Mouse (Mus musculus) mature B cell (primary cell): ENCODE results near the gene Vtcn1.

Experiments
- in situ Hi-C: fragments of 300-500 bp; cut with MboI; formaldehyde crosslinking; loops from 2 replicates; pipeline ENCODE4 v1.14.3; 2019

The Vtcn1 gene

GRCm38 (mm10) chr3:100856050-100856815 lies 31.0 kb downstream of the Vtcn1 start:
- in situ Hi-C loops: no loop called here

GRCm38 (mm10) chr3:100857139-100857538 lies 31.9 kb downstream of the Vtcn1 start:
- in situ Hi-C loops: no loop called here

GRCm38 (mm10) chr3:100858334-100859002 lies 33.2 kb downstream of the Vtcn1 start:
- in situ Hi-C loops: no loop called here

DNA sequence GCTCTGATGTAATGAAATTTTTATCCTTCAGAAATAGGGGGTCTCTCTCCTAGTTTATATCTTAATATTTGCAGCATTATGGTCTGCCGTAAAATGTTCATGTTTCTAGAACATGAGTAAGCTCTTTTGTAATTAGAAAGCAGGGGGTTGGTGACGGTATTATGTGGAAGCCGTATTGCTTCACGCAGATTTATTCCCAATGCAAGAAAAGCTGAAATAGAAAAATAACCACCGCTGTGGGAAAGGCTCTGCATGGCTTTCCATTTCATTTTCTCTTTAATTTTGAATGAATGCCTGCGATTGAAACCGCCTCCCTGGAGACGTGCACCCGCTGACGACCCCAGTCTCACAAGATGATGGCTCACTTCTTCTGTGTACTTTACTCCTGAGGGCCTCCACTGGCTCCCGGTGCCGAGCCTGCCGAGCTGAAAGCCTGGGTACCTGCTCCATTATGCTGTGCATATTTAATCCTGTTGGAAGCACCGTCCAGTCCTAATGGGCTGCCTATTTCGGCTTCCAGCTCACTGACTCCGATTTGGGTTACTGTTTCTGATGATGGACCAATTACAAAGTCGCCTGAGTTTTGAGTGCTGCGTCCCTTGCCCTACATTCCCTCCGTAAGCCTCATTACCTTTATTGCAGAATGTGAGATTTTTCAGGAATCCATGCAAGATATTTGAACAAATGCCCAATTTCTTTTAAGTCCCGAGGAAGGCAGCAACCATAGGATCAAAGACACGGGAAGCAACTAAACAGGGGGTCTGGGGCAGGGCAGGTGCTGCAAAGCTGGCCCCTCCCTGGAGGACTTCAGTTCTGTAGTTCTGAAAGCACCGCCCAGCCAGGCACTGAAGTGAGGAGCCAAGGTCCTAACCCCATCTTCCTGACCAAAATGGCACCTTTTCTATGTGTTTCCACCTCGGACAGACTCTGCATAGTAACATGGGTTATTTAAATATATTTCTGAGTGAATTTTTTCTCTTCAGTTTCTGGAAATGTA lies 36.3 kb downstream of the Vtcn1 start:
- in situ Hi-C loops: no loop called here

GRCm38 (mm10) chr3:100866946-100867345 lies 41.7 kb downstream of the Vtcn1 start:
- in situ Hi-C loops: no loop called here

GRCm38 (mm10) chr3:100877057-100877456 lies 51.8 kb downstream of the Vtcn1 start:
- in situ Hi-C loops: no loop called here

DNA sequence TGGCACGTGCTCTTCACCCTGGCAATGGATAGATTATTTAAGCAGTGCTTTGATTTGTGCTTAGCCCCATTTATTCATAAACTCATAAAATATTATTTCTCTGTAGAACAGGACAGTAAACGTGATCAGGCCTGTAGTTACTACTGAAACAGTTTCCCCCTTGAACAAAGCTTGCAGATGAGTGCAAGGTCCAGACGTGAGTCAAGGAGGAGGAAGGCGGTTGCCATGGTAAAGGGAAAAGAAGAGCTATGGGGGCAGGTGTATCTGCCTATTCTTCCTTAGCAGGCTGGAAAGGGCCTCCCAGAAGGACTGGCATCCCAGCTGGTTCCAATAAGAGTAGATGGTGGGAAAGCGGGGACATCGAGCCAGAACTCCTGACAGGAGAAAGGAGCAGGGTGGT lies 56.1 kb downstream of the Vtcn1 start:
- in situ Hi-C loops: no loop called here

DNA sequence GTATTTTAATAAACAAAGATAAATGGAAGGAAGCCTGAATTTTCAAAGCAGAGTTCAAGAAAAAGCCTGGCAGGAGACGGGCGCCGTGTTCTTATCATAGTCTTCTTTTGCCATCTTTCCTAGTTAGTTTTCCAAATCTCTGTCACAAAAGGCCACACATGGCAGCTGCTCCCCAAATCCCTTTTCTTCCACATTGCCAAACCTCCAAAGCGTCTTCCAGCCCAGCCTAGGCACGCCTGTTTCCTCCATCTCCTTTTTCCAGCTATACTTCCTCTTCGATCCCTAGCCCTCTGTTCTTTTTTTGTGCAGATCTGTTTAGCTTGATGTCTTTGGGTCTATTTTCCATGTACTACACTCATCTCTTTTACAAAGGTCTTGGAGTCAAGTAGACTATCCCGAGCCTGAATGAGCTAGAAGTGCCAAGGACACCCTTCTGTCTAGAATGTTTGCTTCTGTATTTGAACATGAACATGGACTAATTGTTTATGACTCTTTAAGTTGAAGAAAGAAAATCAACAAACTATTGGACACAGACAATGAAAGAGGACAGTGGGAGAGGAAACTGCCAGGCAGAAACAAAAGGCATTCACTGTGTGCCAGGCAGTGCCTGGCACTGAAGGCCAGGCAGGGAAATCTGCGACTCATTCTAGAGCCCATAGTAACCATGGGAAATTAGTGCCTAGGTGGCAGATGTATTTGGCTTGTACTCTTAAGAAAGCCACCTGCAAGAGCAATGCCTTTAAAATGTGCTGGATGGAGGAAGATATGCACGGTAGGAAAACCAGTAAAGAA lies 56.8 kb downstream of the Vtcn1 start:
- in situ Hi-C loops: no loop called here

DNA sequence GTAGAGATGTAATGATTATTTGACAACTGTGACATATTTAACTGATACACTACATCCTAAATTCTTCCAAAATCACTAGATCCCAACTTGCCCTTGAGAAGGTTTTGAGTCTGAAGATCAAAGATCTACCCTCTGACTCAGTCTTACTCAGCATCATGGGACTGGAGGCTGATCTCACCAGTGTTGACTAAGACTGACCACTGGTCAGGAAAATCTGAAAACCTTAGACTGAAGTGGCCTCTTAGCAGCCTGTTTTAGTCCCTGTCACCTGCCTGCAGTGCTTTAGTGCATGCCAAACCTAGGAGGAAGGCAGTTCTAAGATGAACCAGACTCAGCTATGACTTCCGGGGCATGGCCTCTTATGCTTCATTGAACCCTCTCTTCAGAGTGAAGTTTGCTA lies 64.0 kb downstream of the Vtcn1 start:
- in situ Hi-C loops: no loop called here

- in situ Hi-C loops: no loop called here
Observed at GRCm38 (mm10) chr3:100890406-100890805, 65.1 kb downstream of the Vtcn1 start.

GRCm38 (mm10) chr3:100892383-100893335 lies 67.4 kb downstream of the Vtcn1 start:
- in situ Hi-C loops: no loop called here

DNA sequence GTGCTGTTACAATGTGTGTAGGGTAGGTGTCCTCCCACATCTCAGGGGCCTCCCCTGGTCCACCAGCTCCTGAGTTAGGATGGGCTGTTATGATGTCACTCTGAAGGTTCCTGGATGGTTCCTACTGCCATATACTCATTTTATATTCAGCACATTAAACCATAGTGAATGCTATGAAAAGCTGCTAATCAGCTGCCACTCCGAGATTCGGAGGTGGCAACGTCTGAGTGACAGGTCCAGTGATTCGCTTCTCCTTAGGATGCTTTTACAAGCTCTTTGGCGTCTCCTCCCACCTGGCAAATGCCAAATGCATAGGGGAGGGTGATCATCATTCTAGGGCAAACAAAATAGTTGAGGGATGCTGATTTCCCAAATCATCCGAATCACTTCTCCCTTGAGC lies 70.2 kb downstream of the Vtcn1 start:
- in situ Hi-C loops: no loop called here

- in situ Hi-C loops: no loop called here
Observed at GRCm38 (mm10) chr3:100906128-100906527, 80.9 kb downstream of the Vtcn1 start.

GRCm38 (mm10) chr3:100906916-100907315 lies 81.7 kb downstream of the Vtcn1 start:
- in situ Hi-C loops: no loop called here

DNA sequence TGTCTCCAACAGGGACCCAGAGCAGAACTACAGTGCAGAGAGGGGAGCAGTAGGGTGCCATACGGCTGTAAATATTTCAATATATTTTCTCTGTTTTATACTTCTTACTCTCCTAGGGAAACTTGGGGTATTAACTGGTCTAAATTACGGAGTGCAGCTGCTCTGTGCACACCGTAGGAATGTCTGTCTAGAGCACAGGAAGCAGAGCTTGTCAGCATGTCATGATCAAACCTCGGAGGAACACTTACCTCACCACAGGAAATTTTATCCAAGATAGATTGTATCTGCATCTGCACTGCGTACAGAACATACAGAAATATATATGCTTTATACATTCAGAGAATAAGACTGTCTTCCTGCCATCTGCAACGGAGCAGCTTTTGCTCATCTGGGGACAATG lies 83.3 kb downstream of the Vtcn1 start:
- in situ Hi-C loops: no loop called here

DNA sequence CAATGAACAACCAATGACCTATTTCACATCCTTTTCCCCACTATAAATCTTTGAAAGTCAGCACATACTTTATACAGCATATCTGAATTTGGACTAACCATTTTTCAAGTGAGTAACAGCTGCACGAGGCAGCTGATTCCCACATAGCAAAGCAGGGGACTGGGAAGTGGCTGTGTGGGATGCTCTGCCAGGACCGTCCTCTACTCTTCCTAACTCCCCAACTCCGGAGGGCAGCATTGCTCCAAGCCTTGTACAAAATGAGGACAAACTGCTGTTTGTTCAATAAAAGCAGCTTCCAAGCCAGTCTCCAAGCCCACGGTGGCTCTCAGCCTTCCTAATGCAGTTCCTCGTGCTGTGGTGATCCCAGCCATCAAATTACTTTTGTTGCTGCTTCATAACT lies 85.4 kb downstream of the Vtcn1 start:
- in situ Hi-C loops: no loop called here

- in situ Hi-C loops: no loop called here
Observed at GRCm38 (mm10) chr3:100911026-100911425, 85.8 kb downstream of the Vtcn1 start.

DNA sequence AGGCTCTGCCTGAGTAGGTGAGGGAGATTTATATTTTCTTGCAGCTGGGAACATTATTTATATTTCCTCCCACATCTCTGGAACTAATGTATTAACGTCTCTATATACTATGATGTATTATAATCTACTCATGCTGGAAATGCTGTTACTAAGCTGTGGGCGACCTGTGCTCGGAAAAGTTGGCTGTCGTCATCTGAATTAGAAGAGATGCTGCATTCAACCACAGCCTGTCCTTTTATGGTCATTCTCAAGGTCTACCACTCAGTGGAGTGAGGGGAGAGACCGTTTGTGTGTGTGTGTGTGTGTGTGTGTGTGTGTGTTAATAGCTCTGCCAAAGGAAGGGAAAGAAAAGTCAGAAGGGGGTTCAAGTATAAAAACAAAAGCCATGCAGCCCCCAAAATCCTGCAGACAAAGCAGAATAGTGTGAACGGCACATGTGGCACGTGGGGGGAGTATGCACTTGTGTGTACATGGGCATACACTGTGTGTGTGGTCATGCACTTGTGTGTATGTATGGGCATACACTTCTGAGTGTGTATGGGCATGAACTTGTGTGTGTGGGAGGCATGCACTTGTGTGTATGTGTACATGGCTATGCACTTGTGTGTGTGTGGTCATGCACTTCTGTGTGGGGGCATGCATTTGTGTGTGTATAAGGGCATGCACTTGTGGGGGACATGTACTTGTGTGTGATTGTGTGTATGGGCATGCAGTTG lies 86.4 kb downstream of the Vtcn1 start:
- in situ Hi-C loops: no loop called here

DNA sequence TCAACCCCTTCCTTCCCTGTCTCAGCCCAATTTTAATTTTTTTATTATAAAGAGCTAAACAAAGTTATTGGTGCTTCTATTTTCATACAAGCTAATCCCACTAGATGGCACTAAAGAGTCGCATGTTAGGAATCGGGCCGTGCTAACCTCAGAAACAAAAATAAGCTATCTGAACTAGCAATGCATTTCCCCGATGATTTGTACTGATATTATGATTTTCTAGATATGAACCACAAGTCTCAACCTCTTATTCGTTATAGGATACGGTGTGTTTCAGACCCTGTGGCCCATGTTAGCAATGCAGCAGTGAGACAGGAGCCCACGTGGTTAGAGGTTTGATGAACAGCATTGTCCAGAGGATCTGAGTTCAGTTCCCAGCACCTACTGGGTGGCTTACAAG lies 91.6 kb downstream of the Vtcn1 start:
- in situ Hi-C loops: no loop called here
